In genomic region chr3:146303194-146303593, GRCm38 (mm10) we compare ENCODE assay signal across 12 mouse cellular contexts.
"Had no signal": no experiment of that assay in that cellular context is flagged by ENCODE, and none has a peak within 500 bp of the region (broad histone marks: within the 10 kb centered on the region; RNA-seq: fewer than 3 reads in every experiment).

No protein-coding gene starts in this region.

- DNase-seq: kidney, postnatal 25 days; layer of hippocampus, postnatal 36 days; liver; liver, embryonic 13.5 days; liver, postnatal 0 days; right cerebral cortex, adult 18-20 months; right cerebral cortex, postnatal 25 days; thymus, postnatal 4 days had no signal

- H3K4me3 ChIP-seq: limb, embryonic 12.5 days; liver, embryonic 13.5 days; lung, embryonic 15.5 days; midbrain, embryonic 10.5 days had no signal

- H3K9ac ChIP-seq: limb, embryonic 12.5 days; liver, embryonic 13.5 days; liver, postnatal 0 days; lung, embryonic 15.5 days had no signal

- H3K27ac ChIP-seq: limb, embryonic 12.5 days; liver, embryonic 13.5 days; lung, embryonic 15.5 days; midbrain, embryonic 10.5 days had no signal

- H3K4me1 ChIP-seq: liver, embryonic 13.5 days; lung, embryonic 15.5 days had no signal

- H3K9me3 ChIP-seq: limb, embryonic 12.5 days; liver, embryonic 13.5 days; lung, embryonic 15.5 days; midbrain, embryonic 10.5 days had no signal

- H3K4me2 ChIP-seq: limb, embryonic 12.5 days; liver, embryonic 13.5 days; lung, embryonic 15.5 days had no signal

- ATAC-seq: liver, postnatal 0 days; midbrain, embryonic 16.5 days had no signal

- H3K27me3 ChIP-seq: limb, embryonic 12.5 days; liver, embryonic 13.5 days; lung, embryonic 15.5 days had no signal

- H3K36me3 ChIP-seq: limb, embryonic 12.5 days; liver, embryonic 13.5 days; lung, embryonic 15.5 days; midbrain, embryonic 10.5 days had no signal
